Mouse (Mus musculus) adrenal gland, adult 8-10 months (tissue): ENCODE measurements around the gene Hnrnpul2. TPM values are rescaled to one million over a fixed set of nuclear protein-coding genes. Genes with fewer than 3 reads are reported as not detected.
A peak's percentile ranks its signal among the peaks of the same experiment; 100 is the strongest.

Source experiments
- DNase-seq: peaks from one replicate; pipeline ENCODE4 v3.0.0; 2022
- total RNA-seq, 4 experiments: library from RNA; stranded (reverse); gene quantifications; 2 replicates each; pipeline ENCODE4 v1.2.4; 2022

Gene Hnrnpul2
- total RNA-seq: 10 to 100 TPM; 66.4 to 84.4 (median 73.9) TPM

- DNase-seq: peak; percentile 98
These were observed at the start of gene Hnrnpul2 for GRCm38 (mm10) chr19:8819596-8820423. Gene Hnrnpul2, plus strand, starts transcription at chr19:8820010.

GRCm38 (mm10) chr19:8770567-8771270, 49.1 kb upstream of the Hnrnpul2 start, which contains the start of gene Tmem223:
Gene Tmem223, plus strand, starts transcription at chr19:8770996.
- peak; percentile 75 for DNase-seq

GRCm38 (mm10) chr19:8772996-8773395, 46.8 kb upstream of the Hnrnpul2 start:
- DNase-seq: no peak

- no peak for DNase-seq
These were observed 46.4 kb upstream of the Hnrnpul2 start for GRCm38 (mm10) chr19:8773409-8773808.

- peak; percentile 92 for DNase-seq
These were observed 45.5 kb upstream of the Hnrnpul2 start, which contains the start of gene Tmem179b for GRCm38 (mm10) chr19:8774086-8774835. Gene Tmem179b, minus strand, starts transcription at chr19:8774467.

GRCm38 (mm10) chr19:8774951-8775421, 44.8 kb upstream of the Hnrnpul2 start:
- no peak for DNase-seq

- DNase-seq: peak; percentile 92
These were observed 33.6 kb upstream of the Hnrnpul2 start, which contains the start of gene Taf6l for GRCm38 (mm10) chr19:8786008-8786781. Gene Taf6l, minus strand, starts transcription at chr19:8786417.

GRCm38 (mm10) chr19:8788521-8788920, 31.3 kb upstream of the Hnrnpul2 start:
- no peak for DNase-seq

GRCm38 (mm10) chr19:8789171-8789570, 30.6 kb upstream of the Hnrnpul2 start:
- no peak for DNase-seq

- no peak for DNase-seq
These were observed 29.6 kb upstream of the Hnrnpul2 start for GRCm38 (mm10) chr19:8790171-8790570.

- DNase-seq: peak; percentile 92
These were observed 21.4 kb upstream of the Hnrnpul2 start, which contains the start of gene Polr2g for GRCm38 (mm10) chr19:8798264-8798946. Gene Polr2g, minus strand, starts transcription at chr19:8798577.

GRCm38 (mm10) chr19:8798947-8799315, 20.9 kb upstream of the Hnrnpul2 start:
- no peak for DNase-seq

- DNase-seq: peak; percentile 97
These were observed 17.5 kb upstream of the Hnrnpul2 start, which contains the start of gene Zbtb3 for GRCm38 (mm10) chr19:8802130-8802821. Gene Zbtb3, plus strand, starts transcription at chr19:8802555.

- no peak for DNase-seq
These were observed 16.5 kb upstream of the Hnrnpul2 start for GRCm38 (mm10) chr19:8803204-8803780.

GRCm38 (mm10) chr19:8803879-8804660, 15.7 kb upstream of the Hnrnpul2 start:
- no peak for DNase-seq

GRCm38 (mm10) chr19:8806810-8807209, 13.0 kb upstream of the Hnrnpul2 start:
- no peak for DNase-seq

GRCm38 (mm10) chr19:8815812-8816211, 4.0 kb upstream of the Hnrnpul2 start:
- no peak for DNase-seq

GRCm38 (mm10) chr19:8817001-8817400, 2.8 kb upstream of the Hnrnpul2 start:
- DNase-seq: no peak

GRCm38 (mm10) chr19:8818301-8818798, 1.5 kb upstream of the Hnrnpul2 start:
- no peak for DNase-seq
